Mouse (Mus musculus) spleen, postnatal 4 days (tissue): Measurements from ENCODE around the gene Zfp697.
"Not testable (repeated sequence)": the region's sequence is repeated elsewhere in the genome, so short reads cannot be mapped to it uniquely, and the experiment has no call there.

Experiments
- DNase-seq, 2 experiments: peaks; one replicate each; pipeline ENCODE4 v3.0.0; 2022; ENCODE audit warnings: low spot score in 2 of 2

Gene Zfp697

GRCm38 (mm10) chr3:98507229-98507628 lies 125.0 kb downstream of the Zfp697 start:
- DNase-seq = not testable (repeated sequence)

GRCm38 (mm10) chr3:98510414-98510813 lies 128.2 kb downstream of the Zfp697 start, which contains the start of gene Hsd3b4:
Gene Hsd3b4 (minus strand): TSS chr3:98510514.
- not testable (repeated sequence) for DNase-seq

- DNase-seq = not testable (repeated sequence)
Measured at GRCm38 (mm10) chr3:98522779-98523178, 140.5 kb downstream of the Zfp697 start.

- DNase-seq = not testable (repeated sequence)
Measured at GRCm38 (mm10) chr3:98524552-98524951, 142.3 kb downstream of the Zfp697 start.

GRCm38 (mm10) chr3:98524978-98525377 lies 142.7 kb downstream of the Zfp697 start:
- DNase-seq = not testable (repeated sequence)

GRCm38 (mm10) chr3:98547641-98548040 lies 165.4 kb downstream of the Zfp697 start:
- not testable (repeated sequence) for DNase-seq

GRCm38 (mm10) chr3:98548495-98548894 lies 166.2 kb downstream of the Zfp697 start:
- DNase-seq = not testable (repeated sequence)

- not testable (repeated sequence) for DNase-seq
Measured at GRCm38 (mm10) chr3:98550215-98550614, 168.0 kb downstream of the Zfp697 start.

- DNase-seq = not testable (repeated sequence)
Measured at GRCm38 (mm10) chr3:98550832-98551231, 168.6 kb downstream of the Zfp697 start.

- DNase-seq = not testable (repeated sequence)
Measured at GRCm38 (mm10) chr3:98560711-98561110, 178.4 kb downstream of the Zfp697 start.

- not testable (repeated sequence) for DNase-seq
Measured at GRCm38 (mm10) chr3:98563831-98564230, 181.6 kb downstream of the Zfp697 start.

GRCm38 (mm10) chr3:98564894-98565293 lies 182.6 kb downstream of the Zfp697 start:
- not testable (repeated sequence) for DNase-seq

- DNase-seq = not testable (repeated sequence)
Measured at GRCm38 (mm10) chr3:98567717-98568116, 185.5 kb downstream of the Zfp697 start.

- not testable (repeated sequence) for DNase-seq
Measured at GRCm38 (mm10) chr3:98581024-98581423, 198.8 kb downstream of the Zfp697 start.

- DNase-seq = not testable (repeated sequence)
Measured at GRCm38 (mm10) chr3:98582202-98582601, 199.9 kb downstream of the Zfp697 start.

- not testable (repeated sequence) for DNase-seq
Measured at GRCm38 (mm10) chr3:98582622-98583021, 200.4 kb downstream of the Zfp697 start.

- no peak for DNase-seq
Measured at GRCm38 (mm10) chr3:98587721-98588120, 205.5 kb downstream of the Zfp697 start.

- DNase-seq = no peak
Measured at GRCm38 (mm10) chr3:98588707-98589106, 206.4 kb downstream of the Zfp697 start, which contains the start of gene Gm10681. Gene Gm10681 (minus strand): TSS chr3:98588807.

- not testable (repeated sequence) for DNase-seq
Measured at GRCm38 (mm10) chr3:98613540-98613939, 231.3 kb downstream of the Zfp697 start.

- no peak for DNase-seq
Measured at GRCm38 (mm10) chr3:98613963-98614362, 231.7 kb downstream of the Zfp697 start.

GRCm38 (mm10) chr3:98614406-98614927 lies 232.2 kb downstream of the Zfp697 start:
- not testable (repeated sequence) for DNase-seq

GRCm38 (mm10) chr3:98616244-98616643 lies 234.0 kb downstream of the Zfp697 start:
- not testable (repeated sequence) for DNase-seq

- not testable (repeated sequence) for DNase-seq
Measured at GRCm38 (mm10) chr3:98616786-98617185, 234.5 kb downstream of the Zfp697 start.

- no peak for DNase-seq
Measured at GRCm38 (mm10) chr3:98629633-98630032, 247.4 kb downstream of the Zfp697 start.
